ENCODE assay signal across 9 mouse cellular contexts in genomic region chr6:52663021-52663420, GRCm38 (mm10). TPM values are rescaled to one million over a fixed set of nuclear protein-coding genes. Genes with fewer than 3 reads are reported as not detected.
DNase-seq lines count a peak whose midpoint lies in the region; ATAC-seq and TF ChIP-seq lines count a peak whose summit lies in the region.
"Had no signal": no experiment of that assay in that cellular context is flagged by ENCODE, and none has a peak within 500 bp of the region (broad histone marks: within the 10 kb centered on the region; RNA-seq: fewer than 3 reads in every experiment).

No protein-coding gene starts in this region.

- TF ChIP-seq CTCF in MEL (IDR thresholded peaks at IDR 0.05 in 2 of 3, conservative IDR thresholded peaks at IDR 0.05 in 1 of 3; ENCODE audit: control insufficient read depth in 1 of 3, insufficient read depth in 1 of 3, low read depth in 2 of 3, low read length in 3 of 3, poor library complexity in 1 of 3, severe bottlenecking in 1 of 3) = peak in 2 of 3 experiments; percentile 26 to 35; a peak in 2 of 6 replicates

- peak; percentile 8 for DNase-seq in heart, postnatal 36 days
- DNase-seq in heart, postnatal 14 days = no peak
- no peak for DNase-seq in MEL (ENCODE audit: low read depth, low spot score)
- peak; percentile 41 for DNase-seq in naive thymus-derived CD4-positive, alpha-beta T cell, adult 2 months (ENCODE audit: low read depth)
- no peak for DNase-seq in layer of hippocampus, postnatal 10 days (ENCODE audit: low spot score in 2 of 2)
- DNase-seq in urinary bladder, postnatal 10 days (ENCODE audit: low spot score) = no peak
- no peak for DNase-seq in embryo, embryonic 10.5 days (ENCODE audit: low spot score)

- no peak overlapping the region for H3K4me3 ChIP-seq in MEL (ENCODE audit: control insufficient read depth in 1 of 2, insufficient read depth in 1 of 2, low read depth in 2 of 2, low read length in 2 of 2)
- H3K4me3 ChIP-seq: neural tube, embryonic 13.5 days had no signal

- H3K36me3 ChIP-seq in MEL (ENCODE audit: control insufficient read depth in 1 of 2, insufficient read depth in 2 of 2, low read length in 2 of 2) = no peaks in the 10 kb centered on the region
- H3K36me3 ChIP-seq: neural tube, embryonic 13.5 days had no signal

- H3K79me2 ChIP-seq in MEL (ENCODE audit: control insufficient read depth, insufficient read depth, low read length, poor library complexity) = no peaks in the 10 kb centered on the region

- intact Hi-C loops in heart, postnatal 36 days (cut with DNase I) = loop anchor here (2.0 to 5.0 kb wide), 3 partner anchors 62 to 254 kb away; no protein-coding TSS in a partner anchor
- intact Hi-C loops in heart, postnatal 14 days (cut with DNase I) = loop anchor here (2.0 to 5.0 kb wide), 3 partner anchors 62 to 254 kb away; no protein-coding TSS in a partner anchor

- no peaks in the 10 kb centered on the region for H3K9me3 ChIP-seq in MEL (replicated peaks; ENCODE audit: insufficient read depth, low read length)

- TF ChIP-seq EP300 in MEL (IDR thresholded peaks at IDR 0.05; ENCODE audit: low read depth in 1 of 2, low read length in 2 of 2) = no peak

- H3K9ac ChIP-seq in MEL (ENCODE audit: control insufficient read depth, low read depth, low read length, poor library complexity, severe bottlenecking) = no peak overlapping the region
- H3K9ac ChIP-seq: neural tube, embryonic 13.5 days had no signal

- H3K27ac ChIP-seq in MEL (ENCODE audit: control insufficient read depth, low read depth, low read length) = no peak overlapping the region
- H3K27ac ChIP-seq: neural tube, embryonic 13.5 days had no signal

- peak; percentile 63 for ATAC-seq in granulocyte monocyte progenitor cell, adult 5-6 weeks (replicated peaks; ENCODE audit: poor library complexity, severe bottlenecking)

- H3K4me1 ChIP-seq in MEL (ENCODE audit: control insufficient read depth in 1 of 2, insufficient read depth in 2 of 2, low read length in 2 of 2) = no peaks in the 10 kb centered on the region
- H3K4me1 ChIP-seq: neural tube, embryonic 13.5 days had no signal

- peak; percentile 35 for TF ChIP-seq RAD21 in MEL (IDR thresholded peaks at IDR 0.05; ENCODE audit: low read depth, low read length)

- no peak for TF ChIP-seq POLR2A in MEL (IDR thresholded peaks at IDR 0.05; ENCODE audit: control insufficient read depth in 1 of 2, insufficient read depth in 1 of 2, low read depth in 1 of 2, low read length in 2 of 2, poor library complexity in 1 of 2)

- peaks cover under 1 to 2% of the 10 kb centered on the region in 2 experiments; a peak in 2 of 4 replicates for H3K27me3 ChIP-seq in MEL (ENCODE audit: control insufficient read depth in 1 of 2, insufficient read depth in 2 of 2, low read length in 2 of 2)
- H3K27me3 ChIP-seq: neural tube, embryonic 13.5 days had no signal

TF ChIP-seq in MEL, 35 proteins besides CTCF, POLR2A, EP300 and RAD21:
- TF ChIP-seq SMC3 (IDR thresholded peaks at IDR 0.05; ENCODE audit: low read depth, low read length) = peak; percentile 46; the same call in 1 of the 2 replicates
- no peak for TF ChIP-seq NELFE (IDR thresholded peaks at IDR 0.05; ENCODE audit: low read depth, low read length)

RNA-seq across cellular contexts. Expression of gene Hibadh, which starts 22.8 kb away (rescaled TPM):
- total RNA-seq in heart, postnatal 36 days (2021) = 100 to 1,000 TPM; 243 to 261 TPM
- 100 to 1,000 TPM; 188 to 192 TPM for total RNA-seq in heart, postnatal 14 days (2021)
- total RNA-seq in MEL (2012; rRNA removed) = 30.9 and 31.2 TPM in 2 replicates
- polyA plus RNA-seq in MEL (2012; ENCODE audit: insufficient read depth in 1 of 2, insufficient read length in 2 of 2, low read depth in 1 of 2, low replicate concordance in 2 of 2, missing spikeins in 1 of 2) = 10 to 100 TPM in 1 of 2 experiments, not detected in 1; 39.3 TPM
- 70.8 and 77.4 TPM in 2 replicates for total RNA-seq in granulocyte monocyte progenitor cell, adult 5-6 weeks (2014; fragmentation: Nextera tagmentation)
- 54.5 and 56.2 TPM in 2 replicates for total RNA-seq in granulocyte monocyte progenitor cell, adult 5-6 weeks (2017)
- 10 to 100 TPM; 35.9 to 36.5 TPM for total RNA-seq in layer of hippocampus, postnatal 10 days (2021)

RNA-seq across cellular contexts. Expression of gene Tax1bp1, which starts 50.5 kb away (rescaled TPM):
- 100 to 1,000 TPM; 119 to 126 TPM for total RNA-seq in heart, postnatal 36 days (2021)
- 100 to 1,000 TPM; 115 to 127 TPM for total RNA-seq in heart, postnatal 14 days (2021)
- 39.8 and 46.0 TPM in 2 replicates for total RNA-seq in MEL (2012; rRNA removed)
- polyA plus RNA-seq in MEL (2012; ENCODE audit: insufficient read depth in 1 of 2, insufficient read length in 2 of 2, low read depth in 1 of 2, low replicate concordance in 2 of 2, missing spikeins in 1 of 2) = 10 to 100 TPM in 1 of 2 experiments, not detected in 1; 45.6 TPM
- 155 and 165 TPM in 2 replicates for total RNA-seq in granulocyte monocyte progenitor cell, adult 5-6 weeks (2014; fragmentation: Nextera tagmentation)
- total RNA-seq in granulocyte monocyte progenitor cell, adult 5-6 weeks (2017) = 339 and 381 TPM in 2 replicates
- total RNA-seq in layer of hippocampus, postnatal 10 days (2021) = 100 to 1,000 TPM; 102 to 106 TPM

Comparison
In these comparisons a context has a peak if more than half of its experiments do, and no peak if none do; other contexts are left out.
1. DNase-seq: peak in heart, postnatal 36 days (2 of 2) and naive thymus-derived CD4-positive, alpha-beta T cell, adult 2 months (single experiment); none in heart, postnatal 14 days (0 of 2), MEL (single experiment), layer of hippocampus, postnatal 10 days (0 of 2), urinary bladder, postnatal 10 days (single experiment) and embryo, embryonic 10.5 days (single experiment).